Mouse (Mus musculus): ENCODE data around the gene Slc25a29.

- TF ChIP-seq CTCF (IDR thresholded peaks at IDR 0.05; ENCODE audit: low read depth) (no peak), EP300 (IDR thresholded peaks at IDR 0.05; ENCODE audit: low read depth) (no peak)
Measured at GRCm38 (mm10) chr12:108829636-108830035, 6.0 kb downstream of the Slc25a29 start.
